ENCODE assay signal across 8 mouse cellular contexts in genomic region chr6:100438511-100438991, GRCm38 (mm10).
A peak's percentile ranks its signal among the peaks of the same experiment; 100 is the strongest.
DNase-seq lines count a peak whose midpoint lies in the region; ATAC-seq and TF ChIP-seq lines count a peak whose summit lies in the region.

No protein-coding gene starts in this region.

- no peak for TF ChIP-seq POLR2A in lung, adult 2 months (IDR thresholded peaks at IDR 0.05; ENCODE audit: borderline replicate concordance, extremely low read depth, low read depth, low read length)

- no peak overlapping the region; the same call in 1 of the 2 replicates for H3K9ac ChIP-seq in intestine, embryonic 16.5 days (ENCODE audit: low read depth, low read length)
- no peak overlapping the region for H3K9ac ChIP-seq in limb, embryonic 15.5 days
- peak overlapping the region; percentile 33; the same call in 1 of the 2 replicates for H3K9ac ChIP-seq in midbrain, postnatal 0 days (replicated peaks; ENCODE audit: low read length, poor library complexity, severe bottlenecking)

- H3K27ac ChIP-seq in embryonic facial prominence, embryonic 10.5 days (replicated peaks): no peak overlapping the region
- no peak overlapping the region for H3K27ac ChIP-seq in intestine, embryonic 16.5 days (ENCODE audit: low read length)
- no peak overlapping the region for H3K27ac ChIP-seq in limb, embryonic 15.5 days
- H3K27ac ChIP-seq in midbrain, postnatal 0 days (ENCODE audit: low read depth, low read length): no peak overlapping the region
- no peak overlapping the region for H3K27ac ChIP-seq in gastrocnemius, adult 2 months

- peaks cover 97% of the 10 kb centered on the region for H3K27me3 ChIP-seq in embryonic facial prominence, embryonic 10.5 days (replicated peaks; ENCODE audit: low read depth, poor library complexity, severe bottlenecking)
- H3K27me3 ChIP-seq in intestine, embryonic 16.5 days (replicated peaks; ENCODE audit: control insufficient read depth, insufficient read depth, low read length): no peaks in the 10 kb centered on the region
- peaks cover 17% of the 10 kb centered on the region for H3K27me3 ChIP-seq in limb, embryonic 15.5 days
- no peaks in the 10 kb centered on the region for H3K27me3 ChIP-seq in midbrain, postnatal 0 days (ENCODE audit: insufficient read depth, low read length)

- WGBS in lung, adult 2 months: 3% methylated on average over 13 of the region's 13 CpGs
- WGBS in embryonic facial prominence, embryonic 10.5 days: under 1% methylated on average over 13 of the region's 13 CpGs
- under 1% methylated on average over 13 of the region's 13 CpGs for WGBS in intestine, embryonic 16.5 days
- WGBS in limb, embryonic 15.5 days: 1% methylated on average over 13 of the region's 13 CpGs
- WGBS in midbrain, postnatal 0 days: 0% methylated on average over 13 of the region's 13 CpGs

- intact Hi-C loops in gastrocnemius, adult 2 months (cut with DNase I): no loop called here

- H3K9me3 ChIP-seq in embryonic facial prominence, embryonic 10.5 days: peaks cover 3% of the 10 kb centered on the region; the same call in 1 of the 2 replicates
- no peaks in the 10 kb centered on the region for H3K9me3 ChIP-seq in intestine, embryonic 16.5 days (ENCODE audit: control insufficient read depth, low read length)
- no peaks in the 10 kb centered on the region for H3K9me3 ChIP-seq in limb, embryonic 15.5 days
- no peaks in the 10 kb centered on the region for H3K9me3 ChIP-seq in midbrain, postnatal 0 days (ENCODE audit: low read length)

- H3K4me1 ChIP-seq in lung, adult 2 months (ENCODE audit: control insufficient read depth, insufficient read depth, low read length): 0 out of 2 replicates have a peak, but pooled peaks cover 2% of the 10 kb centered on the region
- H3K4me1 ChIP-seq in embryonic facial prominence, embryonic 10.5 days: peaks cover 44% of the 10 kb centered on the region
- H3K4me1 ChIP-seq in intestine, embryonic 16.5 days (ENCODE audit: control insufficient read depth, insufficient read depth, low read length): peaks cover 5% of the 10 kb centered on the region
- H3K4me1 ChIP-seq in limb, embryonic 15.5 days: peaks cover 15% of the 10 kb centered on the region
- H3K4me1 ChIP-seq in midbrain, postnatal 0 days (ENCODE audit: insufficient read depth, low read length): peaks cover 5% of the 10 kb centered on the region

- no peaks in the 10 kb centered on the region for H3K36me3 ChIP-seq in embryonic facial prominence, embryonic 10.5 days (replicated peaks)
- H3K36me3 ChIP-seq in intestine, embryonic 16.5 days (ENCODE audit: control insufficient read depth, insufficient read depth, low read length): no peaks in the 10 kb centered on the region
- no peaks in the 10 kb centered on the region for H3K36me3 ChIP-seq in limb, embryonic 15.5 days
- no peaks in the 10 kb centered on the region for H3K36me3 ChIP-seq in midbrain, postnatal 0 days (ENCODE audit: insufficient read depth, low read length)

- peak; percentile 6 to 9 for DNase-seq in lung, adult 18-20 months
- no peak for DNase-seq in lung, adult 2 months
- peak; percentile 59 for DNase-seq in embryonic facial prominence, embryonic 10.5 days (ENCODE audit: low spot score)
- peak; percentile 48 for DNase-seq in midbrain, postnatal 0 days (ENCODE audit: low spot score)
- DNase-seq in thymus, adult 18-20 months: peak; percentile 59 to 75
- DNase-seq in gastrocnemius, adult 2 months: no peak

- H3K4me3 ChIP-seq in lung, adult 2 months (replicated peaks; ENCODE audit: extremely low read depth, low read depth, low read length): no peak overlapping the region
- peak overlapping the region; percentile 42 for H3K4me3 ChIP-seq in embryonic facial prominence, embryonic 10.5 days
- peak overlapping the region; percentile 26 for H3K4me3 ChIP-seq in intestine, embryonic 16.5 days (ENCODE audit: low read length)
- H3K4me3 ChIP-seq in limb, embryonic 15.5 days: peak overlapping the region; percentile 18
- H3K4me3 ChIP-seq in midbrain, postnatal 0 days (ENCODE audit: low read depth, low read length): peak overlapping the region; percentile 33
- H3K4me3 ChIP-seq in gastrocnemius, adult 2 months: no peak overlapping the region

- peak; percentile 68; the same call in 1 of the 2 replicates for ATAC-seq in intestine, embryonic 16.5 days
- ATAC-seq in limb, embryonic 15.5 days (ENCODE audit: insufficient number of reproducible peaks, low FRiP score, low TSS enrichment, low read depth): no peak
- ATAC-seq in midbrain, postnatal 0 days (ENCODE audit: low FRiP score): peak; percentile 67

- H3K4me2 ChIP-seq in intestine, embryonic 16.5 days (ENCODE audit: low read depth, low read length): peak overlapping the region; percentile 61
- peak overlapping the region; percentile 43 for H3K4me2 ChIP-seq in limb, embryonic 15.5 days
- H3K4me2 ChIP-seq in midbrain, postnatal 0 days (ENCODE audit: low read depth, low read length, poor library complexity, severe bottlenecking): peak overlapping the region; percentile 65

- TF ChIP-seq CTCF in lung, adult 2 months (IDR thresholded peaks at IDR 0.05; ENCODE audit: insufficient read depth, low read length): no peak
- TF ChIP-seq CTCF in midbrain, postnatal 0 days (IDR thresholded peaks at IDR 0.05): no peak
- TF ChIP-seq CTCF in gastrocnemius, adult 2 months (IDR thresholded peaks at IDR 0.05): no peak

Comparison
In these comparisons a context has a peak if more than half of its experiments do, and no peak if none do; other contexts are left out.
1. DNase-seq: peak in lung, adult 18-20 months (2 of 2), embryonic facial prominence, embryonic 10.5 days (single experiment), midbrain, postnatal 0 days (single experiment) and thymus, adult 18-20 months (2 of 2); none in lung, adult 2 months (single experiment) and gastrocnemius, adult 2 months (single experiment).
2. H3K4me3 ChIP-seq: peak in embryonic facial prominence, embryonic 10.5 days (single experiment), intestine, embryonic 16.5 days (single experiment), limb, embryonic 15.5 days (single experiment) and midbrain, postnatal 0 days (single experiment); none in lung, adult 2 months (single experiment) and gastrocnemius, adult 2 months (single experiment).
3. Peak in every context shown above with its lines, with median percentiles within 50 percentile points of each other: H3K4me2 ChIP-seq.